Mouse (Mus musculus): ENCODE results near the gene Nqo2. TPM values are rescaled to one million over a fixed set of nuclear protein-coding genes. Genes with fewer than 3 reads are reported as not detected.
"Not testable (repeated sequence)": the region's sequence is repeated elsewhere in the genome, so short reads cannot be mapped to it uniquely, and the experiment has no call there.

Nqo2 gene
- 26.1 and 28.2 TPM in 2 replicates for polyA plus RNA-seq (2015; fragmentation: Nextera tagmentation; extraction: Ambion mirVana)

DNA sequence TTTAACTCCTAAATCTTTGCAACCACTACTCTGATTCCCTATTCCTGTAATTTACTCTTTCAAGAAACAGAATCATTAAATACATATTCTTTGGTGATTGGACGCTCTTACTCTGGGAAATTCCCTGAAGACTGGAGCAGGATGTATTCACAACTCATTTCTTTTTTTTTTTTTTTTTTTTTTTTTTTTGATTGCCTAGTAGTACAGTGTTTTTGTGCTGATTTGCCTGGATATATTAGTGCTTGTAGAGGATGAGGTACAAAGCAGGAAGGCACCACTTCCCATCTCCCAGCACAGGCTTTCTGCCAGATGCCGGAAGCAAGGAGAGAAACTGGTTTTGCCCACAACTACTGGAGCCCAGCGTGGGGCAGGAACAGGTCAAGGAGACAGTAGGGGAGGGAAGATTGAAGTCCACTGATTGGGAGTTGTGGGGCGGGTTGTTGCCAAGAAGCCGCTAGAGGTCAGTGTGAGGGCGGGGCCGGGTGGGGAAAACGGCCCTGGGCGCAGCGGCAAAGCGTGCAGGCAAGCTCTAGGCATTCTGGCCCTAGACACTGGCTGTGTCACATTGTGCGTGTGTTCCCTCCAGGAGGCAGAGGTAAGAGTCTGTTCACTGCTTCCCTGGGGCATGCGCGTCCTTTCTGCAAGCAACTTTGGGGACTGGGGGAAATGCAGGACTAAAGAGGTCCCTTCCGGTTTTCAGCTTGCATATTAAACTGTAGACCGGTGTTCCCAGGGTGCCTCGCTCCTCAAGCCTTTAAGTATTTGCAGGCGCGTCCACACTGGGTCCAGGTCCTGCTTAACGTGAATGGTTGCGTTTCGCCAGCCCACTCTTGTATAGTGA, at the start of gene Nqo2:
Nqo2 (plus strand) TSS at position 482 of the 841 bp plus-strand sequence.
- no peaks in the 10 kb centered on the region for H3K9me3 ChIP-seq (replicated peaks; ENCODE audit: control insufficient read depth, low read length)
- peak; percentile 82 for ATAC-seq (ENCODE audit: low read depth)
- H3K4me3 ChIP-seq (ENCODE audit: low read depth, low read length), result peak within 1 kb of the TSS; percentile 71
- peak within 1 kb of the TSS; percentile 79 for H3K4me2 ChIP-seq (ENCODE audit: low read depth, low read length)
- peaks cover 15% of the 10 kb centered on the region for H3K4me1 ChIP-seq (ENCODE audit: control insufficient read depth, low read depth, low read length)
- H3K27ac ChIP-seq (ENCODE audit: low read length), result peak within 1 kb of the TSS; percentile 89
- H3K27me3 ChIP-seq (ENCODE audit: control insufficient read depth, insufficient read depth, low read depth, low read length), result no peaks in the 10 kb centered on the region
- 3% methylated on average over 22 of the region's 22 CpGs for WGBS (ENCODE audit: insufficient replicate concordance)
- peak within 1 kb of the TSS; percentile 46 for H3K9ac ChIP-seq (ENCODE audit: low read depth, low read length)
- H3K36me3 ChIP-seq (ENCODE audit: control insufficient read depth, insufficient read depth), result no peaks in the 10 kb centered on the region

- no peak for ATAC-seq (ENCODE audit: low read depth)
- no peaks in the 10 kb centered on the region for H3K36me3 ChIP-seq (ENCODE audit: control insufficient read depth, insufficient read depth)
- H3K9ac ChIP-seq (ENCODE audit: low read depth, low read length), result no peak overlapping the region
- H3K27me3 ChIP-seq (ENCODE audit: control insufficient read depth, insufficient read depth, low read depth, low read length), result no peaks in the 10 kb centered on the region
- no peak overlapping the region for H3K27ac ChIP-seq (ENCODE audit: low read length)
- H3K4me3 ChIP-seq (ENCODE audit: low read depth, low read length), result no peak overlapping the region
- H3K4me2 ChIP-seq (ENCODE audit: low read depth, low read length), result no peak overlapping the region
- H3K4me1 ChIP-seq (ENCODE audit: control insufficient read depth, low read depth, low read length), result no peaks in the 10 kb centered on the region
- H3K9me3 ChIP-seq (replicated peaks; ENCODE audit: control insufficient read depth, low read length), result no peaks in the 10 kb centered on the region
- WGBS (ENCODE audit: insufficient replicate concordance), result 77% methylated on average over 6 of the region's 6 CpGs
Observed at GRCm38 (mm10) chr13:33921041-33921440, 43.4 kb upstream of the Nqo2 start.

GRCm38 (mm10) chr13:33921699-33922098, 42.8 kb upstream of the Nqo2 start:
- no peaks in the 10 kb centered on the region for H3K27me3 ChIP-seq (ENCODE audit: control insufficient read depth, insufficient read depth, low read depth, low read length)
- no peak overlapping the region for H3K9ac ChIP-seq (ENCODE audit: low read depth, low read length)
- 68% methylated on average over 5 of the region's 5 CpGs for WGBS (ENCODE audit: insufficient replicate concordance)
- H3K4me3 ChIP-seq (ENCODE audit: low read depth, low read length), result no peak overlapping the region
- no peak overlapping the region for H3K27ac ChIP-seq (ENCODE audit: low read length)
- no peaks in the 10 kb centered on the region for H3K4me1 ChIP-seq (ENCODE audit: control insufficient read depth, low read depth, low read length)
- H3K9me3 ChIP-seq (replicated peaks; ENCODE audit: control insufficient read depth, low read length), result no peaks in the 10 kb centered on the region
- no peaks in the 10 kb centered on the region for H3K36me3 ChIP-seq (ENCODE audit: control insufficient read depth, insufficient read depth)
- no peak overlapping the region for H3K4me2 ChIP-seq (ENCODE audit: low read depth, low read length)
- no peak for ATAC-seq (ENCODE audit: low read depth)

DNA sequence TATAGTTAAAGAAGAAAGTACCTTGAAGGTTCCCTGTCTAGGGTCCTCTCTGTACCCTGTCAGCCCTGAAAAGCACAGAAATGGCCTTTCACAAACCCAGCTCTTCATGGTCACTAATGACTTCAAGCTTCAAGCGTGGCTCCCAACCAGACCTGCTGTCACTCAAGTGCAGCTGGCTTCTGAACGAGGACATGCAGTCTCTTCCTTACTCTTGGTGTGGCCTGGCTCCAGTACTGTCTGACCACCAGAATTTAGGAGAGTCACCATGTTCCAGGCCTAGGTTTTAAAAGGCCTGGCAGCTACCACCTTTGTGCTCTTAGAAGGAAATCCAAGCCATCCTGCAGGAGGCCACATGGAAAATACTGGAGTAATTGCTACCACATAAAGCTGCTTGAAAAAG, 34.2 kb upstream of the Nqo2 start:
- H3K36me3 ChIP-seq (ENCODE audit: control insufficient read depth, insufficient read depth), result no peaks in the 10 kb centered on the region
- no peaks in the 10 kb centered on the region for H3K9me3 ChIP-seq (replicated peaks; ENCODE audit: control insufficient read depth, low read length)
- no peak overlapping the region for H3K4me3 ChIP-seq (ENCODE audit: low read depth, low read length)
- 63% methylated on average over 2 of the region's 2 CpGs for WGBS (ENCODE audit: insufficient replicate concordance)
- H3K27me3 ChIP-seq (ENCODE audit: control insufficient read depth, insufficient read depth, low read depth, low read length), result peaks cover under 1% of the 10 kb centered on the region; the same call in 1 of the 2 replicates
- no peak overlapping the region for H3K4me2 ChIP-seq (ENCODE audit: low read depth, low read length)
- no peak overlapping the region for H3K9ac ChIP-seq (ENCODE audit: low read depth, low read length)
- no peaks in the 10 kb centered on the region for H3K4me1 ChIP-seq (ENCODE audit: control insufficient read depth, low read depth, low read length)
- ATAC-seq (ENCODE audit: low read depth), result no peak
- no peak overlapping the region for H3K27ac ChIP-seq (ENCODE audit: low read length)

DNA sequence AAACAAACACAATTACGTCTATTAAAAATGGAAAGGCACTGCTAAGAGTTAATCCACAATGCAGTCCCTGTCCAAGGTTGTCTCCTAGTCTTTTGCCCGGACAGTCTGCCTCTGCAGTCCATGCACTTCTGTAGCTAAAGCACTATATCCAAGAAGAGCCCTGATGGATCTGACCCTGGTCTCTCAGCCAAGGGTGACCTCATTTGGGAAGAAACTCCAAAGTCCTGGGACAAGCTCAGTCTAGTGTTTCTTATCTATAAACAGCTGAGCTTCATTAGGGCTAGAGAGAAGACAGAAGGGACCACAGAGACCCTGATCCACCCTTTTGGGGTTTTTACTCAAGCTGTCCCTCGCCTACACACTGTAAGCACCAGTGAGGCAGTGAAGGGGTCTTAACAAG, 33.6 kb upstream of the Nqo2 start:
- Histone ChIP-seq H3K4me3 (ENCODE audit: low read depth, low read length) (no peak overlapping the region), H3K36me3 (ENCODE audit: control insufficient read depth, insufficient read depth) (no peaks in the 10 kb centered on the region), H3K27me3 (ENCODE audit: control insufficient read depth, insufficient read depth, low read depth, low read length) (peaks cover 3% of the 10 kb centered on the region; the same call in 1 of the 2 replicates), H3K4me1 (ENCODE audit: control insufficient read depth, low read depth, low read length) (no peaks in the 10 kb centered on the region), H3K9ac (ENCODE audit: low read depth, low read length) (no peak overlapping the region), H3K4me2 (ENCODE audit: low read depth, low read length) (no peak overlapping the region), H3K27ac (ENCODE audit: low read length) (no peak overlapping the region), H3K9me3 (replicated peaks; ENCODE audit: control insufficient read depth, low read length) (no peaks in the 10 kb centered on the region)
- WGBS (ENCODE audit: insufficient replicate concordance), result 52% methylated on average over 3 of the region's 3 CpGs
- ATAC-seq (ENCODE audit: low read depth), result no peak

GRCm38 (mm10) chr13:33934743-33935142, 29.7 kb upstream of the Nqo2 start:
- 45% methylated on average over 6 of the region's 6 CpGs for WGBS (ENCODE audit: insufficient replicate concordance)
- Histone ChIP-seq H3K4me2 (ENCODE audit: low read depth, low read length) (no peak overlapping the region), H3K36me3 (ENCODE audit: control insufficient read depth, insufficient read depth) (no peaks in the 10 kb centered on the region), H3K9ac (ENCODE audit: low read depth, low read length) (no peak overlapping the region), H3K4me3 (ENCODE audit: low read depth, low read length) (0 out of 2 replicates have a peak overlapping the region, but pooled peaks have one; percentile 61), H3K27me3 (ENCODE audit: control insufficient read depth, insufficient read depth, low read depth, low read length) (peaks cover 3% of the 10 kb centered on the region; the same call in 1 of the 2 replicates), H3K9me3 (replicated peaks; ENCODE audit: control insufficient read depth, low read length) (no peaks in the 10 kb centered on the region), H3K4me1 (ENCODE audit: control insufficient read depth, low read depth, low read length) (no peaks in the 10 kb centered on the region), H3K27ac (ENCODE audit: low read length) (no peak overlapping the region)
- ATAC-seq (ENCODE audit: low read depth), result no peak

DNA sequence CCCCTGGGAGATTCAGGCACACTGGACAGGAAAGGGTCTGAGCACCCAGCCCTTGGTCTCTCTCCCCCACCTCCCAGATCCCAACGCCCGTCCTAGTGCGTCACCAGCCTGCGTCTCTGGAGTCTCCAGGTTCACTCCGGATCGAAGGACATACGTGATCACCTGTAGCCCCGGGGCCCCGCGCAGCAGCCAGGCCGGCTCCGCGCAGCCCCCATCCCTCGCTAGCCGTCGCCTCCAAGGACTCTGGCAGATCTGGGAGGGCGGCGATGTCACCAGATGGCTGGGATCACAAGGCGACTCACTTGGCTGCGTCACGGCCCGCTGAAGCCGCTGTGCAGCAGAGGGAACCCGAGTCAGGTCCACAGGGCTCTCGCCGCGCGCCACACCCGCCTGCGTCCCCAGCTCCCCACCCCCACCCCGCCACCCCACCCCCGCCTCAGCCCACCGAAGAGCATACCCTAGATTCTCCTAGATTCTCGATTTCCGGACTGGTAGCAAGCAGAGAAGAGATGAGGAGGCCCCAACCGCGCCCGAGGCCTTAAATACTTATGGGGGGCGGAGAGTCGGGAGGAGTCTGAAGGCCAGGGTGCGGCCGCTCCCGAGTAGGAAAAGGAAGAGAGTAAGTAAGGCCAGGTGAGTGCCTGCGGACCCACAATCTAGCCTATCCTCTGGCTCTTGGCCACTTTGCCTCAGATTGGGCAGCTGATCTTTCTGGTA, 28.9 kb upstream of the Nqo2 start:
- ATAC-seq (ENCODE audit: low read depth), result peak; percentile 19; the same call in 1 of the 2 replicates
- H3K4me1 ChIP-seq (ENCODE audit: control insufficient read depth, low read depth, low read length), result no peaks in the 10 kb centered on the region
- H3K36me3 ChIP-seq (ENCODE audit: control insufficient read depth, insufficient read depth), result no peaks in the 10 kb centered on the region
- H3K4me2 ChIP-seq (ENCODE audit: low read depth, low read length), result peak overlapping the region; percentile 65
- peaks cover 3% of the 10 kb centered on the region; the same call in 1 of the 2 replicates for H3K27me3 ChIP-seq (ENCODE audit: control insufficient read depth, insufficient read depth, low read depth, low read length)
- WGBS (ENCODE audit: insufficient replicate concordance), result 1% methylated on average over 44 of the region's 44 CpGs
- H3K4me3 ChIP-seq (ENCODE audit: low read depth, low read length), result peak overlapping the region; percentile 61
- no peaks in the 10 kb centered on the region for H3K9me3 ChIP-seq (replicated peaks; ENCODE audit: control insufficient read depth, low read length)
- peak overlapping the region; percentile 47 for H3K9ac ChIP-seq (ENCODE audit: low read depth, low read length)
- no peak overlapping the region for H3K27ac ChIP-seq (ENCODE audit: low read length)

DNA sequence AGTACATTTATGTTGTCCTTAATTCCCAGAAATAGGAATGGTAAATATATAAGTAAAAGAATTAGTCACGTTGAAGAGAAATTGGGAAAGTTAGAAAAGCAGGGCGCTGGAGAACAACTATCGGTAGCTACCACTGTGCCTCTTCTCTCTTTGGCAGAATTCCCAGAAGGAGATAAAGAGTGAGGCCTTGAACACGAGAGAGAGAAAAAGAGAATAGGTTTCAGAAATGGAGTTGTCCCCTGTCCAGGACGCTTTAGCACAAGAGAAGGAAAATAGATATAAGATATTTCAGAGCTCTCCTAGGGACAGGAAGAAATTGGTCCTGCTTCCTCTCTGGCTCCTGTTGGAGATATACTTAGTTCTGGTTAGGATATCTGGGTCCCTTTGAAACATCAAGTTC, 27.3 kb upstream of the Nqo2 start:
- Histone ChIP-seq H3K9ac (ENCODE audit: low read depth, low read length) (no peak overlapping the region), H3K36me3 (ENCODE audit: control insufficient read depth, insufficient read depth) (no peaks in the 10 kb centered on the region), H3K9me3 (replicated peaks; ENCODE audit: control insufficient read depth, low read length) (no peaks in the 10 kb centered on the region), H3K4me1 (ENCODE audit: control insufficient read depth, low read depth, low read length) (no peaks in the 10 kb centered on the region), H3K27me3 (ENCODE audit: control insufficient read depth, insufficient read depth, low read depth, low read length) (peaks cover 3% of the 10 kb centered on the region; the same call in 1 of the 2 replicates), H3K4me3 (ENCODE audit: low read depth, low read length) (no peak overlapping the region), H3K27ac (ENCODE audit: low read length) (no peak overlapping the region), H3K4me2 (ENCODE audit: low read depth, low read length) (no peak overlapping the region)
- 66% methylated on average over 5 of the region's 5 CpGs for WGBS (ENCODE audit: insufficient replicate concordance)
- ATAC-seq (ENCODE audit: low read depth), result no peak

GRCm38 (mm10) chr13:33937587-33937986, 26.9 kb upstream of the Nqo2 start:
- not testable (repeated sequence) for H3K27me3 ChIP-seq (ENCODE audit: control insufficient read depth, insufficient read depth, low read depth, low read length); ATAC-seq (ENCODE audit: low read depth)

More at GRCm38 (mm10) chr13:33937587-33937986, 26.9 kb upstream of the Nqo2 start:
- not testable (repeated sequence) for H3K9me3 ChIP-seq (replicated peaks; ENCODE audit: control insufficient read depth, low read length); H3K4me1 ChIP-seq (ENCODE audit: control insufficient read depth, low read depth, low read length); H3K4me3 ChIP-seq (ENCODE audit: low read depth, low read length); H3K36me3 ChIP-seq (ENCODE audit: control insufficient read depth, insufficient read depth); H3K9ac ChIP-seq (ENCODE audit: low read depth, low read length); H3K4me2 ChIP-seq (ENCODE audit: low read depth, low read length); H3K27ac ChIP-seq (ENCODE audit: low read length)

Data from liver, embryonic 16.5 days (tissue).